Mouse (Mus musculus) small intestine, adult 2 months (tissue): ENCODE results near the gene Kif28. TPM values are rescaled to one million over a fixed set of nuclear protein-coding genes. Genes with fewer than 3 reads are reported as not detected.
"Not testable (repeated sequence)": the region's sequence is repeated elsewhere in the genome, so short reads cannot be mapped to it uniquely, and the experiment has no call there.

ENCODE experiments used
- H3K27ac ChIP-seq: fragments of 200-500 bp; 2 replicates; pipeline ENCODE4 v1.5.1; 2012; ENCODE audit warnings: low read depth, low read length, control low read depth, inconsistent platforms; ENCODE audit not compliant: insufficient read depth
- H3K27me3 ChIP-seq: fragments of 200-500 bp; 2 replicates; pipeline ENCODE4 v1.6.1; 2012; ENCODE audit warnings: mild to moderate bottlenecking, moderate library complexity, low read length, inconsistent platforms; ENCODE audit not compliant: control insufficient read depth, insufficient read depth
- H3K36me3 ChIP-seq: fragments of 200-500 bp; 2 replicates; pipeline ENCODE4 v1.6.1; 2012; ENCODE audit warnings: mild to moderate bottlenecking, low read length, control low read depth, inconsistent platforms; ENCODE audit not compliant: control insufficient read depth, insufficient read depth
- H3K4me1 ChIP-seq: fragments of 200-500 bp; 2 replicates; pipeline ENCODE4 v1.6.1; 2012; ENCODE audit warnings: low read length, inconsistent platforms, mixed read lengths; ENCODE audit not compliant: control insufficient read depth, insufficient read depth, insufficient read length
- H3K4me3 ChIP-seq: fragments of 200-500 bp; 2 replicates; pipeline ENCODE4 v1.5.1; 2012; ENCODE audit warnings: low read depth, mild to moderate bottlenecking, control low read depth, inconsistent platforms, low read length, moderate library complexity
- CTCF ChIP-seq: fragments of 200-500 bp; IDR thresholded peaks from 2 replicates; pipeline ENCODE4 v1.5.1; 2012; ENCODE audit warnings: low read depth, mild to moderate bottlenecking, control low read depth, inconsistent platforms, low read length, moderate library complexity, mixed read lengths; ENCODE audit not compliant: insufficient replicate concordance, insufficient read length; ENCODE audit errors: extremely low read depth
- POLR2A ChIP-seq: fragments of 200-500 bp; IDR thresholded peaks from 2 replicates; pipeline ENCODE4 v1.6.1; 2012; ENCODE audit warnings: low read depth, mild to moderate bottlenecking, control low read depth, inconsistent platforms, low read length, moderate library complexity
- WGBS: fragments of 180-500 bp; shearing (Covaris S2); methylation state at CpG from one replicate; pipeline ENCODE4 v1.1.7; 2018; 5-methylcytosine and 5-hydroxymethylcytosine counted together
- polyA plus RNA-seq: library from polyadenylated mRNA; depleted of rRNA; stranded (reverse); fragments of >200 nt; gene quantifications from 2 replicates; pipeline ENCODE4 v1.2.3, GENCODE M21; 2012

Kif28 gene
- polyA plus RNA-seq, 1 experiment: not detected

- 27% methylated on average over 6 of the region's 6 CpGs for WGBS
- H3K4me3 ChIP-seq: no peak overlapping the region
- no peak overlapping the region for H3K27ac ChIP-seq
- peaks cover 8% of the 10 kb centered on the region; the same call in 1 of the 2 replicates for H3K4me1 ChIP-seq
- no peaks in the 10 kb centered on the region for H3K27me3 ChIP-seq
- peaks cover 20% of the 10 kb centered on the region for H3K36me3 ChIP-seq
- TF ChIP-seq POLR2A (no peak), CTCF (no peak)
Observed at GRCm38 (mm10) chr1:179686348-179686747, 58.7 kb downstream of the Kif28 start.

DNA sequence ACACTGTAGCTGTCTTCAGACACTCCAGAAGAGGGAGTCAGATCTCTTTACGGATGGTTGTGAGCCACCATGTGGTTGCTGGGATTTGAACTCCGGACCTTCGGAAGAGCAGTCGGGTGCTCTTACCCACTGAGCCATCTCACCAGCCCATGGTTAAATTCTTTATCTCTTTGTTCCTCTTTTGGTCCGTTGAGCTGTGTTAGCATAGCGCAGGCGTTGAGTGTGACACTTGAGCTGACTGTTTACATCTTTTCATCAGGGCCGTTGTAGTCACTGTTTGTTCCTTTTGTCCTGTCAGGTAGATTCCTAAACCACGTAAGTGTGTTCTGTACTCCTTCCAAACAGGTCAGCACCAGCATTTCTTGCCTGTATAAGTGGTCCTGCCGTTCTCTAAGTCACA is 62.3 kb downstream of the Kif28 start:
- H3K36me3 ChIP-seq: peaks cover 22% of the 10 kb centered on the region
- H3K4me1 ChIP-seq, H3K27ac ChIP-seq, H3K4me3 ChIP-seq, H3K27me3 ChIP-seq: not testable (repeated sequence)
- WGBS: 89% methylated on average over 10 of the region's 10 CpGs

DNA sequence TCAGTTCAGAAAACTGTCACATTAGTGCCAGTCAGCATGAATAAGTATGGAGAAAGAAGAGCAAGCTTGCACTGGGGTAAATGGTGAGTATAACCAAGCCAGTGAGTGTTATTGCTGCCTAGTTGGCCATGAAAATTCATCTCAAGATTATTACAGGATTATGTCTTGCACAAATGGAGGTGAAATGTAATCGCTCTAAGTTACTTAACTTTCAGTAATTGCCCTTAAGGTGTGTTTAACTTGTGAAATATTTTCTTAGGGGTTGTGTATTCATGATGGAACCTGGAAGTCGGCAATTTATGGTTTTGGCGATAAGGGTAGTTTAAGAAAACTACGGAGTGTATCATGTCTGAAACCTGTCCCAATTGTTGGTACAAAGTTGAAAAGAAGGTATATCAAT is 65.7 kb downstream of the Kif28 start:
- 72% methylated on average over 4 of the region's 4 CpGs for WGBS
- no peak overlapping the region for H3K27ac ChIP-seq
- peaks cover 17% of the 10 kb centered on the region for H3K36me3 ChIP-seq

GRCm38 (mm10) chr1:179677031-179677430 is 68.0 kb downstream of the Kif28 start:
- H3K36me3 ChIP-seq: peaks cover 17% of the 10 kb centered on the region
- H3K27me3 ChIP-seq: no peaks in the 10 kb centered on the region
- TF ChIP-seq CTCF (no peak), POLR2A (no peak)
- H3K4me3 ChIP-seq: no peak overlapping the region
- H3K27ac ChIP-seq: no peak overlapping the region
- WGBS: 85% methylated on average over 2 of the region's 2 CpGs
- H3K4me1 ChIP-seq: no peaks in the 10 kb centered on the region

More for the DNA sequence above, 65.7 kb downstream of the Kif28 start:
- Histone ChIP-seq H3K4me1 (no peaks in the 10 kb centered on the region), H3K27me3 (no peaks in the 10 kb centered on the region), H3K4me3 (no peak overlapping the region)
- no peak for TF ChIP-seq CTCF

DNA sequence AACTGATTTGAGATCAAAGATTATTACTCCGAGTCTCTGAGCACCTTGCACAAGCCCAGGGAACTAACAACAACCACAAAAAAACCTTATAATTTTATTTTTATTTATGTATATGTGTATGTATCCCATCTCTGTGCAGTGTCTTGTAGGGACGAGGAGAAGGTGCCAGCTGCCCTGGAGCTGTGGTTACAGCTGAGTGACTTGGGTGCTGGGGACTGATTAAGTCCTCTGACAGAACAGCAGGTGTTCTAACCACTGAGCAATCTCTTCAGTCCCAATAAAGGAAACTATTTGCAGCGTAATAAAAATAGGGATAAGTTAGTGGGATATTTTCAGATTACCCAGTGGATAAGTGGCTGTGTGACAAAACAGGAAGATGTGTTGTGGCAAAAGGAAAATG is 70.7 kb downstream of the Kif28 start:
- H3K4me3 ChIP-seq: no peak overlapping the region
- WGBS: 86% methylated on average over 3 of the region's 3 CpGs
- no peaks in the 10 kb centered on the region for H3K27me3 ChIP-seq
- no peak overlapping the region for H3K27ac ChIP-seq
- no peak for TF ChIP-seq POLR2A
- H3K36me3 ChIP-seq: peaks cover 12% of the 10 kb centered on the region
- H3K4me1 ChIP-seq: no peaks in the 10 kb centered on the region

DNA sequence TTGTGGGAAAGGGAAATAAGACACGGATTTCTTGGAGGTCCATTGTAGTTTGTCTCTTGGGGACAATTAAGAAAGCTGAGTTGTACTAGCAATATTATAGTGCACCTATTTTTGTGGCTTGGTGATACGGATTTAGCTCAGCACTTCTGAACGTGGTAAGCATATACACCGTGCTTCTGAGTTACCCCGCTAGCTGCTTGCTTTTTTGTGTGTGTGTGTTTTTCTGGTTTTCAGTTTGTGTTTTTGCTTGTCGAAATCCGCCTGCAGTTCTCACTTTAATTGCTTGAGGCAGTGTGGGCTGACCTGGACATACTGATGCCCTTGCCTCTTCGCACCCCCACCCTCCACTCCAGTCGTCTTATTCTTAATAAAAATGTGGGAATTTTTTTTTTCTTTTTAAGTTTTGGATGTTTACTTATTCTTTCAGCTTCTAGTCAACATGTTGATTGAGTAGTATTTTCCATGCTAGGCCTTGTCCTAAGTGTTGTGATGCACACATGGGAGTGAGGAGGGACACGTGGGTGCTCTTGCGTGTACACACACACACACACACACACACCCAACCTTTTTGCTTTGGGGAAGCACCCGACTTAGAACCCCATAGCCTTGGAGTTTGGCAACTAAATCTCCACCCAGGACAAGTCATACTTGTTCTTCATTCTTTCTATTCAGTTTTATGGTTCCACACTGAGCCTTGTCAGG is 76.1 kb downstream of the Kif28 start:
- Histone ChIP-seq H3K4me1 (peaks cover 3% of the 10 kb centered on the region; the same call in 1 of the 2 replicates), H3K27me3 (no peaks in the 10 kb centered on the region), H3K27ac (no peak overlapping the region), H3K36me3 (peaks cover 8% of the 10 kb centered on the region; the same call in 1 of the 2 replicates), H3K4me3 (peak overlapping the region; percentile 80)
- 40% methylated on average over 12 of the region's 12 CpGs for WGBS
- TF ChIP-seq CTCF: no peak
- no peak for TF ChIP-seq POLR2A

DNA sequence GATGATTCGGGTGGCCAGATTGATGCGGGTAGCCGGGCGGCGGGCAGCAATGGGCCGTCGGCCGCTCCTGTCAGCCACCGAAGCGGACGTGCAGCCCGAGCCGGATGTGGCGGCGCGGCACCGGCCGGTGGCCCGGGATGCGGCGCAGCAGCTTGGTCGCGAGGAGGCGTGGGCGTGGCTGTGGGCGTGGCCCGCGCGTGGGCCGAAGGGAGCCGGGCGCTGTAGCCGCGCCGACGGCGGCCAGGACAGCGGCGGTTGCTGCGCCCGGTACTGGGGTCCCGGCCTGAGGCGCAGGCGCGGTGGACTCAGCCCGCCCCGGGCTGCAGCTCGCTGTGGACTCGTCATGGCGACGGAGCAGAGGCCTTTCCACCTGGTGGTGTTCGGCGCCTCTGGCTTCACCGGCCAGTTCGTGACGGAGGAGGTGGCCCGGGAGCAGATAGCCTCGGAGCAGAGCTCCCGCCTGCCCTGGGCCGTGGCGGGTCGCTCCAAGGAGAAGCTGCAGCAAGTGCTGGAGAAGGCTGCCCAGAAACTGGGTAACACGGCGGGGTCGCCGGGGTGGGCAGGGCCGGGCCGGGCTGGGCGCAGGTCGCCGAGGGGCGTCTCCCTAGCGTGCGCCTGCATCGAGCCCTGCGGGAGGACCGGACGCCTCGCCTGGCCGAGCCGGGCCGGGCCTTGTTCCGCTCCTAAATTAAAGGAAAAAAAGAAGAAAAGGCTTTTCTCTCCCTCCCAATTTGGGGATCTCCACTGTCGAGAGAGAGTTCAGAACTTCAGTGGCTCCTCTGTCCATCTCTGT is 76.9 kb downstream of the Kif28 start, which contains the start of gene Sccpdh:
Gene Sccpdh (plus strand): TSS at position 198 of the 793 bp plus-strand sequence.
- TF ChIP-seq POLR2A (peak; percentile 52; the same call in 1 of the 2 replicates), CTCF (no peak)
- WGBS: 1% methylated on average over 84 of the region's 84 CpGs
- peaks cover 3% of the 10 kb centered on the region; the same call in 1 of the 2 replicates for H3K36me3 ChIP-seq
- peaks cover 6% of the 10 kb centered on the region; the same call in 1 of the 2 replicates for H3K4me1 ChIP-seq
- no peaks in the 10 kb centered on the region for H3K27me3 ChIP-seq
- peak within 1 kb of the TSS; percentile 9; the same call in 1 of the 2 replicates for H3K27ac ChIP-seq
- peak within 1 kb of the TSS; percentile 80 for H3K4me3 ChIP-seq
